Mouse (Mus musculus): ENCODE measurements at regions not wholly inside any gene's neighbourhood (a gene's known extent, or its start where the extent isn't known, plus 50 kb on each side); places are given as distances from the start of the nearest gene placed in this dataset.

GRCm38 (mm10) chr12:12710184-12710609 is 231.5 kb downstream of the Mycn start:
- WGBS: 90% methylated on average over 6 of the region's 6 CpGs
- Histone ChIP-seq H3K27me3 (ENCODE audit: control insufficient read depth, insufficient read depth, low read length) (no peaks in the 10 kb centered on the region), H3K4me3 (ENCODE audit: extremely low read depth, insufficient read depth, insufficient read length) (no peak overlapping the region), H3K27ac (ENCODE audit: insufficient read depth, low read length) (no peak overlapping the region), H3K4me1 (ENCODE audit: control insufficient read depth, insufficient read depth, insufficient read length) (no peaks in the 10 kb centered on the region), H3K36me3 (ENCODE audit: control insufficient read depth, insufficient read depth, low read length) (no peaks in the 10 kb centered on the region)
- no peak for DNase-seq (ENCODE audit: low read depth in 1 of 2, low spot score in 2 of 2)
- TF ChIP-seq POLR2A (IDR thresholded peaks at IDR 0.05; ENCODE audit: low read depth, low read length) (no peak), CTCF (IDR thresholded peaks at IDR 0.05; ENCODE audit: extremely low read depth, insufficient read depth, insufficient read length, insufficient replicate concordance) (no peak)

DNA sequence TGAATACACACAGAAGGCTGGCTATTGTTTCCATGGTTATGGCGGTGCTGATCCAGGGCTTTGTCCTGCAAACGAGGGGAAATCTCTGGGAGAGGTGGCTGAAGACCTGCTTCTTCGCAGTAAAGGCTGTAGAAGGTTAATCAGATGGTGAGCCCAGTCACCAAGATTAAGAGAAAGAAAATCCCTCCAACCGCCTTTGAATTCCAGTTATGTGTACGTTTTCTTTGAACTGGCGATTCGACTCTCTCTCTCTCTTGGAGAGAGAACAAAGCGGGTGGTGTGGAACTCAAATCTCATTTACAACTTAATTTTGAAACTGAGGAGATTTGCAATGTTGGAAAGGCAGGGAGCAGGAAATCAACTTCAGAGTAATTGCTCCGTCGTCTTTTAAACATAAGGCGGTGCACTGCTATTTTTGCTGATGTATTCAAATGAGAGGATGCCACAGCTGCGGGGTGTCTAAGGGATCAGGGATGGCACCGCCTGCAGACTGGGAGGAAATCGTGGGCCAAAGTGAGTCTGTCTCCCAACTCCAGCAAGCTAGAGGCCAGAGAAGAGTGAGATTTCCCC is 232.7 kb downstream of the Mycn start:
- WGBS: 87% methylated on average over 14 of the region's 14 CpGs
- Histone ChIP-seq H3K27me3 (ENCODE audit: control insufficient read depth, insufficient read depth, low read length) (no peaks in the 10 kb centered on the region), H3K4me1 (ENCODE audit: control insufficient read depth, insufficient read depth, insufficient read length) (no peaks in the 10 kb centered on the region), H3K4me3 (ENCODE audit: extremely low read depth, insufficient read depth, insufficient read length) (no peak overlapping the region), H3K27ac (ENCODE audit: insufficient read depth, low read length) (no peak overlapping the region), H3K36me3 (ENCODE audit: control insufficient read depth, insufficient read depth, low read length) (no peaks in the 10 kb centered on the region)
- TF ChIP-seq CTCF (IDR thresholded peaks at IDR 0.05; ENCODE audit: extremely low read depth, insufficient read depth, insufficient read length, insufficient replicate concordance) (no peak), POLR2A (IDR thresholded peaks at IDR 0.05; ENCODE audit: low read depth, low read length) (no peak)
- no peak for DNase-seq (ENCODE audit: low read depth in 1 of 2, low spot score in 2 of 2)

DNA sequence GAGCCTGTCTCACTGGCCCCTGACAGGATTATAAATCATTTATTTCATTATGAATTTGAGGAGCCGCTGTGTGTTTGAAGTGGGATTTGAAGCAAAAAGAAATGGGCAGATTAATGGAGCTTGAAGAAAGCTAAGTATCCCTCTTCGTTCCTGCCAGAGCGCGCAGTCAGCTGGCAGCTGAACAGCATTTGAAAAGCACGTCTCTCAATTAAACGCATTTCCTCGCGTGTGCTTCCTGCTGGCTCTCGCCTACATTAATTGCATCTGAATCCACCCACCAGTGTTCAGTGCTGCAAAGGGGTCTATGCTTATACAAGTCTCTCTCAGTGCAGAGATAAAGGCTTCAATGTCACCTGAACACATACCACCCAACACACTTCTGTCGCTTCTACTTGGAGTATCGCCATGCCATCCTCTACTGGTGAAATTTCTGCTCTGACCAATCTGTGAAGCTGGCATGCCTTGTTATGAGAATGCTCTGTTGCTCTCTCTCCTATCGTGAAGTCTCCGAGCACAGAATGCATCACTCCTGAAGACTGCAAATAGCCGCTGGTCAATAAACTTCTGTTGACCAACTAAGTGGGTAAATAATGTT is 235.3 kb downstream of the Mycn start:
- TF ChIP-seq CTCF (IDR thresholded peaks at IDR 0.05; ENCODE audit: extremely low read depth, insufficient read depth, insufficient read length, insufficient replicate concordance) (no peak), POLR2A (IDR thresholded peaks at IDR 0.05; ENCODE audit: low read depth, low read length) (no peak)
- no peak overlapping the region for H3K4me3 ChIP-seq (ENCODE audit: extremely low read depth, insufficient read depth, insufficient read length)
- no peak overlapping the region for H3K27ac ChIP-seq (ENCODE audit: insufficient read depth, low read length)
- no peaks in the 10 kb centered on the region for H3K27me3 ChIP-seq (ENCODE audit: control insufficient read depth, insufficient read depth, low read length)
- 96% methylated on average over 14 of the region's 14 CpGs for WGBS
- H3K4me1 ChIP-seq (ENCODE audit: control insufficient read depth, insufficient read depth, insufficient read length): no peaks in the 10 kb centered on the region
- DNase-seq (ENCODE audit: low read depth in 1 of 2, low spot score in 2 of 2): no peak
- H3K36me3 ChIP-seq (ENCODE audit: control insufficient read depth, insufficient read depth, low read length): no peaks in the 10 kb centered on the region

GRCm38 (mm10) chr12:12701735-12702134 is 240.0 kb downstream of the Mycn start:
- Histone ChIP-seq H3K36me3 (ENCODE audit: control insufficient read depth, insufficient read depth, low read length) (no peaks in the 10 kb centered on the region), H3K27me3 (ENCODE audit: control insufficient read depth, insufficient read depth, low read length) (no peaks in the 10 kb centered on the region), H3K4me1 (ENCODE audit: control insufficient read depth, insufficient read depth, insufficient read length) (no peaks in the 10 kb centered on the region), H3K27ac (ENCODE audit: insufficient read depth, low read length) (no peak overlapping the region), H3K4me3 (ENCODE audit: extremely low read depth, insufficient read depth, insufficient read length) (no peak overlapping the region)
- no peak for DNase-seq (ENCODE audit: low read depth in 1 of 2, low spot score in 2 of 2)
- 83% methylated on average over 3 of the region's 3 CpGs for WGBS
- no peak for TF ChIP-seq CTCF (IDR thresholded peaks at IDR 0.05; ENCODE audit: extremely low read depth, insufficient read depth, insufficient read length, insufficient replicate concordance)
- TF ChIP-seq POLR2A (IDR thresholded peaks at IDR 0.05; ENCODE audit: low read depth, low read length): no peak

- no peak for DNase-seq (ENCODE audit: low read depth in 1 of 2, low spot score in 2 of 2)
- TF ChIP-seq CTCF (IDR thresholded peaks at IDR 0.05; ENCODE audit: extremely low read depth, insufficient read depth, insufficient read length, insufficient replicate concordance) (no peak), POLR2A (IDR thresholded peaks at IDR 0.05; ENCODE audit: low read depth, low read length) (no peak)
- WGBS: 88% methylated on average over 7 of the region's 7 CpGs
These were observed 240.6 kb downstream of the Mycn start for GRCm38 (mm10) chr12:12701060-12701667.

DNA sequence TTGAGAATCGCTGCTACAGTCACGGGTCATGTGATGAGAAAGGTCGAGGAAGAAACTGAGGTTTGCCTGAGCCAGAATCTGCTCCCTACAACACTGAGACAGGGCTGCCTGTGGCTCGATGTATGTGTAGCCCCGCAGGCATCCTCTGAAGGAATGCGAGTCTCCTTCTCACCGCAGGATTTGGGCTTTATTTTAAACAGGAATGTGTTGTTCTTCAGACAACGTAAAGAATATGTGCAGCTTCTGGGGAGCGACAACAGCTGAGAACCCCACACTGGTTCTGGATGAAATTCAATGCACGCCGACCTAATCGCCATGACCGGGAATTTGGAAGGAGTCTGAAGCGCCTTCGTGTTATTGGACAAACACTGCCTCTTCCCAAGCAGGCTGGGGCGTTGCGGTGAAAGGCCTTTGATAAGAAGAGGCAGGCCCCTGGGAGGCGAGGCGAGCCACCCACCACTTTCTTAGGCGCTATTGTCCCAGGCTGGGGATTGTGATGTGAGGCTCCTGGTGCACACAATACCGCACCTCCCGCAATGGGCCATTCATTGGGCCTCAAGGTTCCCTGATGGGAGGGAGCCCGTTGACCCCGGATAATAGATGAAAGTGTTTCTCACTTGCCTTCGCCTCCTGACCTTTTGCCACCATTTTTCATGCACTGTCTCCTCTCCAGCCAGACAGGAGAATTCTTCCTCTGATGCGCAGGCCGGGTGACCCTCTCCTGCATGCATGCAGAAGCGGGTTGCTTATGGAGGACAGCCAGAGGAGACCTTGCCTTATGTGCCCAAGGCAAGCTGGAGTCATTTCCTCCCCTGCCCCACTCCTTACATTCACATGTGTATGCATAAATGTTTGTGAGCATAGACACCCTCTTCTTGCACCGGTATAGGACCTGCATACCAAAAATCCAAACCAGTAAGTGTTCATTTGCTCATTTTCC is 247.6 kb downstream of the Mycn start:
- 88% methylated on average over 29 of the region's 29 CpGs for WGBS

More at GRCm38 (mm10) chr12:12701060-12701667, 240.6 kb downstream of the Mycn start:
- Histone ChIP-seq H3K36me3 (ENCODE audit: control insufficient read depth, insufficient read depth, low read length) (no peaks in the 10 kb centered on the region), H3K27me3 (ENCODE audit: control insufficient read depth, insufficient read depth, low read length) (no peaks in the 10 kb centered on the region), H3K4me3 (ENCODE audit: extremely low read depth, insufficient read depth, insufficient read length) (no peak overlapping the region), H3K27ac (ENCODE audit: insufficient read depth, low read length) (no peak overlapping the region), H3K4me1 (ENCODE audit: control insufficient read depth, insufficient read depth, insufficient read length) (no peaks in the 10 kb centered on the region)

More for the DNA sequence above, 247.6 kb downstream of the Mycn start:
- no peak overlapping the region for H3K27ac ChIP-seq (ENCODE audit: insufficient read depth, low read length)
- no peak for DNase-seq (ENCODE audit: low read depth in 1 of 2, low spot score in 2 of 2)
- TF ChIP-seq CTCF (IDR thresholded peaks at IDR 0.05; ENCODE audit: extremely low read depth, insufficient read depth, insufficient read length, insufficient replicate concordance): no peak
- no peak for TF ChIP-seq POLR2A (IDR thresholded peaks at IDR 0.05; ENCODE audit: low read depth, low read length)
- no peak overlapping the region for H3K4me3 ChIP-seq (ENCODE audit: extremely low read depth, insufficient read depth, insufficient read length)
- no peaks in the 10 kb centered on the region for H3K36me3 ChIP-seq (ENCODE audit: control insufficient read depth, insufficient read depth, low read length)
- no peaks in the 10 kb centered on the region for H3K27me3 ChIP-seq (ENCODE audit: control insufficient read depth, insufficient read depth, low read length)
- no peaks in the 10 kb centered on the region for H3K4me1 ChIP-seq (ENCODE audit: control insufficient read depth, insufficient read depth, insufficient read length)

Measured in spleen, adult 2 months (tissue).